Mouse (Mus musculus) small intestine, adult 2 months (tissue): ENCODE data around the gene Tmem269. TPM values are rescaled to one million over a fixed set of nuclear protein-coding genes. Genes with fewer than 3 reads are reported as not detected.
A peak's percentile ranks its signal among the peaks of the same experiment; 100 is the strongest.

Experiments used
- H3K27ac ChIP-seq: fragments of 200-500 bp; 2 replicates; pipeline ENCODE4 v1.5.1; 2012; ENCODE audit warnings: low read depth, low read length, control low read depth, inconsistent platforms; ENCODE audit not compliant: insufficient read depth
- H3K27me3 ChIP-seq: fragments of 200-500 bp; 2 replicates; pipeline ENCODE4 v1.6.1; 2012; ENCODE audit warnings: mild to moderate bottlenecking, moderate library complexity, low read length, inconsistent platforms; ENCODE audit not compliant: control insufficient read depth, insufficient read depth
- H3K36me3 ChIP-seq: fragments of 200-500 bp; 2 replicates; pipeline ENCODE4 v1.6.1; 2012; ENCODE audit warnings: mild to moderate bottlenecking, low read length, control low read depth, inconsistent platforms; ENCODE audit not compliant: control insufficient read depth, insufficient read depth
- H3K4me1 ChIP-seq: fragments of 200-500 bp; 2 replicates; pipeline ENCODE4 v1.6.1; 2012; ENCODE audit warnings: low read length, inconsistent platforms, mixed read lengths; ENCODE audit not compliant: control insufficient read depth, insufficient read depth, insufficient read length
- H3K4me3 ChIP-seq: fragments of 200-500 bp; 2 replicates; pipeline ENCODE4 v1.5.1; 2012; ENCODE audit warnings: low read depth, mild to moderate bottlenecking, control low read depth, inconsistent platforms, low read length, moderate library complexity
- CTCF ChIP-seq: fragments of 200-500 bp; IDR thresholded peaks from 2 replicates; pipeline ENCODE4 v1.5.1; 2012; ENCODE audit warnings: low read depth, mild to moderate bottlenecking, control low read depth, inconsistent platforms, low read length, moderate library complexity, mixed read lengths; ENCODE audit not compliant: insufficient replicate concordance, insufficient read length; ENCODE audit errors: extremely low read depth
- POLR2A ChIP-seq: fragments of 200-500 bp; IDR thresholded peaks from 2 replicates; pipeline ENCODE4 v1.6.1; 2012; ENCODE audit warnings: low read depth, mild to moderate bottlenecking, control low read depth, inconsistent platforms, low read length, moderate library complexity
- WGBS: fragments of 180-500 bp; shearing (Covaris S2); methylation state at CpG from one replicate; pipeline ENCODE4 v1.1.7; 2018; 5-methylcytosine and 5-hydroxymethylcytosine counted together
- polyA plus RNA-seq: library from polyadenylated mRNA; depleted of rRNA; stranded (reverse); fragments of >200 nt; gene quantifications from 2 replicates; pipeline ENCODE4 v1.2.3, GENCODE M21; 2012

Gene Tmem269
- polyA plus RNA-seq, 1 experiment = 0.09 TPM

GRCm38 (mm10) chr4:119177702-119178101 lies 40.3 kb downstream of the Tmem269 start:
- no peaks in the 10 kb centered on the region; the same call in 1 of the 2 replicates for H3K4me1 ChIP-seq
- H3K4me3 ChIP-seq = no peak overlapping the region
- peak overlapping the region; percentile 17; the same call in 1 of the 2 replicates for H3K27ac ChIP-seq
- no peaks in the 10 kb centered on the region for H3K36me3 ChIP-seq
- WGBS = 59% methylated on average over 5 of the region's 5 CpGs
- no peaks in the 10 kb centered on the region for H3K27me3 ChIP-seq
- no peak for TF ChIP-seq CTCF

DNA sequence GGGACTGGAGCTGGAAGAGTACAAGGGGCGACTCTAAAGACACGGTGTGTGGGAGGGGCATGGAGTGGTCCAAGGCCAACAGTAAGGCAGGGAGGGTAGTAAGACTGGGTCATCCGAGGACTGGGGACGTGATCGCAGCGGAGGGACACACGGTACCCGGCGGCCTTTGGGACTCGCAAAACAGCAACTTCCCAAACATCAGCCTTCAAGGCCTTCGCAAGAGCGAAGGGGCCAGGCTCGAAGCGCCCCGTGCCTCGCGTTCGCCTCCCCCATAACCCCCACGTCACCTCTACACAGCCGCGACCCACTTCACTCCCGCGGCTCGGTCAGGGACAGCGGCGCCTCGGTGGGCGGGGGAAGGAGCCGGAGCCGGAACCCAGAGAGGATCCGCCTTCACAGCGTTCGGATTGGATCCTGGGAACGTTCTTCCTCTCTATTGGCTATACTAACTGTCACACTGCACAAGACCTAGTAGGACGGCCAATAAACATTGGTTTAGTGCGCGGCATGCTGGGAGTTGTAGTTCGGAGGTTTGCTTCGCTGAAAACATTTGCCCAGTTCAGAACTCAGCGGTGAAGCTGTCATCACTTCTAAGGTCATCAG lies 44.1 kb downstream of the Tmem269 start, which contains the start of gene Zfp691:
Zfp691 (minus strand) TSS at position 345 of the 603 bp plus-strand sequence.
- no peaks in the 10 kb centered on the region; the same call in 1 of the 2 replicates for H3K4me1 ChIP-seq
- H3K27ac ChIP-seq = peak within 1 kb of the TSS; percentile 32

GRCm38 (mm10) chr4:119172919-119173650 lies 44.9 kb downstream of the Tmem269 start:
- H3K4me3 ChIP-seq = peak overlapping the region; percentile 80
- no peak for TF ChIP-seq CTCF
- TF ChIP-seq POLR2A = no peak
- no peaks in the 10 kb centered on the region for H3K27me3 ChIP-seq
- no peak overlapping the region for H3K27ac ChIP-seq
- WGBS = 27% methylated on average over 18 of the region's 18 CpGs
- 0 out of 2 replicates have a peak, but pooled peaks cover 8% of the 10 kb centered on the region for H3K36me3 ChIP-seq
- H3K4me1 ChIP-seq = no peaks in the 10 kb centered on the region; the same call in 1 of the 2 replicates

More for the DNA sequence above, 44.1 kb downstream of the Tmem269 start, which contains the start of gene Zfp691:
- peak; percentile 71; the same call in 1 of the 2 replicates for TF ChIP-seq POLR2A
- no peak for TF ChIP-seq CTCF
- Histone ChIP-seq H3K27me3 (no peaks in the 10 kb centered on the region), H3K4me3 (peak within 1 kb of the TSS; percentile 80), H3K36me3 (0 out of 2 replicates have a peak, but pooled peaks cover 8% of the 10 kb centered on the region)
- under 1% methylated on average over 40 of the region's 40 CpGs for WGBS

GRCm38 (mm10) chr4:119167663-119168062 lies 50.4 kb downstream of the Tmem269 start:
- H3K27ac ChIP-seq = no peak overlapping the region
- H3K36me3 ChIP-seq = 0 out of 2 replicates have a peak, but pooled peaks cover 8% of the 10 kb centered on the region
- no peak overlapping the region for H3K4me3 ChIP-seq
- TF ChIP-seq CTCF = peak; percentile 67; the same call in 1 of the 2 replicates
- TF ChIP-seq POLR2A = no peak
- H3K27me3 ChIP-seq = no peaks in the 10 kb centered on the region
- H3K4me1 ChIP-seq = no peaks in the 10 kb centered on the region
- 4% methylated on average over 4 of the region's 4 CpGs for WGBS

DNA sequence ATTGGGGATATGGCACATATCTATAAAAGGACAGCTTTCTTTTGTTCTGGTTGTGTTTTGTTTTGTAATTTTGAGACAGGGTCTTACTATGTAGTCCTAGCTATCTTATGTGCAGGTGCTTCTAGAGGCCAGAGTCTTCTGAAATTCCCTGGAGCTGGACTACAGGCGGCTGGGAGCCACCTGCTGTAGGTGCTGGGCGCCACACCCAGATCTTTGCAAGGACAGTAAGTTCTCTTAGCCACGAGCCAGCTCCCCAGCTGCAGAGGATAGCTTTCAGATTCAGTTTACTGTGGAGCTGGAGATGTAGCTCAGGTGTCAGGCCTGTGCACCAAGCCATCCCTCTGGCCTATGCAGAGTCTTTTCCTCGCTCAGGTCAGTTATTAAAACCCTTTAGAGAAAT lies 50.9 kb downstream of the Tmem269 start:
- TF ChIP-seq CTCF (no peak), POLR2A (no peak)
- 0 out of 2 replicates have a peak, but pooled peaks cover 8% of the 10 kb centered on the region for H3K36me3 ChIP-seq
- H3K27ac ChIP-seq = no peak overlapping the region
- 45% methylated on average over 4 of the region's 4 CpGs for WGBS
- H3K4me3 ChIP-seq = no peak overlapping the region
- no peaks in the 10 kb centered on the region for H3K4me1 ChIP-seq
- no peaks in the 10 kb centered on the region for H3K27me3 ChIP-seq

DNA sequence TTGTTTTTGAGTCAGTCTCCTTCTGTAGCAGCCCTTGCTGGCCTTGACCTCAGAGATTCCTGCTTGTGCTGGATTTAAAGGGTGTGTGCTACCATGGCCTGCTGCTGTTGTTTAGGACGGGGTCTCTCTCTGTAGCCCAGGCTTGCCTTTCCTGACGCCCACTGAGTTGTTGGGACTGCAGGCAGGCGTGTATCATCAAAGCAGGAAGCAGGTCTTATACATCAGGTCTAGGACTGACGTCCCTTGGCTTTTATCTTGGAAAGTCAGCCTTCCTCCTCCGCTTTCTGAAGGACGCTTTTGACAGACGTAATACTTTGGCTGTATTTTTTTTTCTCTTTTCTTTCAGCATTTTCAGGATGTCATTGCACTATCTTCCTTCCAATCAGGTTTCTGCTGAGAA lies 52.1 kb downstream of the Tmem269 start:
- 0 out of 2 replicates have a peak, but pooled peaks cover 8% of the 10 kb centered on the region for H3K36me3 ChIP-seq
- TF ChIP-seq CTCF (no peak), POLR2A (no peak)
- no peaks in the 10 kb centered on the region for H3K4me1 ChIP-seq
- no peak overlapping the region for H3K27ac ChIP-seq
- H3K4me3 ChIP-seq = no peak overlapping the region
- WGBS = 75% methylated on average over 7 of the region's 7 CpGs
- H3K27me3 ChIP-seq = no peaks in the 10 kb centered on the region

GRCm38 (mm10) chr4:119162990-119163389 lies 55.0 kb downstream of the Tmem269 start:
- H3K27me3 ChIP-seq = no peaks in the 10 kb centered on the region
- H3K27ac ChIP-seq = no peak overlapping the region
- H3K36me3 ChIP-seq = no peaks in the 10 kb centered on the region
- no peaks in the 10 kb centered on the region for H3K4me1 ChIP-seq
- TF ChIP-seq CTCF = no peak
- no peak for TF ChIP-seq POLR2A
- H3K4me3 ChIP-seq = no peak overlapping the region
- 81% methylated on average over 4 of the region's 4 CpGs for WGBS
